Mouse (Mus musculus) liver, embryonic 11.5 days (tissue): ENCODE measurements at regions not wholly inside any gene's neighbourhood (a gene's known extent, or its start where the extent isn't known, plus 50 kb on each side); places are given as distances from the start of the nearest gene placed in this dataset.
A peak's percentile ranks its signal among the peaks of the same experiment; 100 is the strongest.

Source experiments
- ATAC-seq: fragments of 200-750 bp; cut with Nextera tagmentation; replicated peaks from 2 replicates; pipeline ENCODE4 v1.8.0; 2017; ENCODE audit warnings: moderate number of reproducible peaks, mild to moderate bottlenecking, moderate TSS enrichment, moderate library complexity; ENCODE audit not compliant: low FRiP score
- DNase-seq: peaks from one replicate; pipeline ENCODE4 v3.0.0-alpha.2; 2017; ENCODE audit warnings: low spot score
- H3K27ac ChIP-seq: fragments of 300-500 bp; sonication (generic); 2 replicates; pipeline ENCODE4 v1.5.1; 2014; ENCODE audit warnings: mild to moderate bottlenecking, low read depth, low read length, control low read depth
- H3K27me3 ChIP-seq: fragments of 300-500 bp; sonication (generic); replicated peaks from 2 replicates; pipeline ENCODE4 v1.6.1; 2014; ENCODE audit warnings: low read length, mixed read lengths; ENCODE audit not compliant: control insufficient read depth, insufficient read depth
- H3K36me3 ChIP-seq: fragments of 300-500 bp; sonication (generic); 2 replicates; pipeline ENCODE4 v1.6.1; 2014; ENCODE audit warnings: mild to moderate bottlenecking, low read length, moderate library complexity, mixed read lengths; ENCODE audit not compliant: control insufficient read depth, insufficient read depth
- H3K4me1 ChIP-seq: fragments of 300-500 bp; sonication (generic); replicated peaks from 2 replicates; pipeline ENCODE4 v1.6.1; 2014; ENCODE audit warnings: low read length, mixed read lengths; ENCODE audit not compliant: control insufficient read depth, insufficient read depth
- H3K4me2 ChIP-seq: fragments of 300-500 bp; sonication (generic); 2 replicates; pipeline ENCODE4 v1.6.1; 2014; ENCODE audit warnings: mild to moderate bottlenecking, control low read depth, moderate library complexity
- H3K4me3 ChIP-seq: fragments of 300-500 bp; sonication (generic); 2 replicates; pipeline ENCODE4 v1.5.1; 2014; ENCODE audit warnings: low read depth, low read length, control low read depth
- H3K9ac ChIP-seq: fragments of 300-500 bp; sonication (generic); 2 replicates; pipeline ENCODE4 v1.6.1; 2014; ENCODE audit warnings: low read depth, low read length, control low read depth
- H3K9me3 ChIP-seq: fragments of 300-500 bp; sonication (generic); 2 replicates; pipeline ENCODE4 v1.6.1; 2016; ENCODE audit warnings: low read length, inconsistent platforms, mixed read lengths; ENCODE audit not compliant: control insufficient read depth
- WGBS: fragments of 180-500 bp; shearing (Covaris S2); extraction: QIAGEN DNeasy Blood & Tissue Kit; methylation state at CpG from one replicate; pipeline ENCODE4 v1.1.7; 2014; 5-methylcytosine and 5-hydroxymethylcytosine counted together

GRCm38 (mm10) chr19:32904517-32904916 is 147.2 kb downstream of the Pten start:
- H3K4me1 ChIP-seq, result peaks cover 13% of the 10 kb centered on the region
- peaks cover 3% of the 10 kb centered on the region; the same call in 1 of the 2 replicates for H3K27me3 ChIP-seq
- no peaks in the 10 kb centered on the region for H3K9me3 ChIP-seq
- 42% methylated on average over 7 of the region's 7 CpGs for WGBS
- peak overlapping the region; percentile 7; the same call in 1 of the 2 replicates for H3K4me2 ChIP-seq
- H3K27ac ChIP-seq, result no peak overlapping the region
- H3K4me3 ChIP-seq, result no peak overlapping the region
- H3K9ac ChIP-seq, result no peak overlapping the region
- ATAC-seq (no peak; the same call in 1 of the 2 replicates), DNase-seq (no peak)
- H3K36me3 ChIP-seq, result no peaks in the 10 kb centered on the region

GRCm38 (mm10) chr19:32905901-32906431 is 148.7 kb downstream of the Pten start:
- H3K4me3 ChIP-seq, result no peak overlapping the region
- peaks cover 13% of the 10 kb centered on the region for H3K4me1 ChIP-seq
- peaks cover 3% of the 10 kb centered on the region; the same call in 1 of the 2 replicates for H3K27me3 ChIP-seq
- no peaks in the 10 kb centered on the region for H3K36me3 ChIP-seq
- H3K27ac ChIP-seq, result no peak overlapping the region
- DNase-seq (no peak), ATAC-seq (peak; percentile 61; the same call in 1 of the 2 replicates)
- WGBS, result 16% methylated on average over 8 of the region's 8 CpGs
- H3K4me2 ChIP-seq, result peak overlapping the region; percentile 36
- no peak overlapping the region for H3K9ac ChIP-seq
- H3K9me3 ChIP-seq, result no peaks in the 10 kb centered on the region

DNA sequence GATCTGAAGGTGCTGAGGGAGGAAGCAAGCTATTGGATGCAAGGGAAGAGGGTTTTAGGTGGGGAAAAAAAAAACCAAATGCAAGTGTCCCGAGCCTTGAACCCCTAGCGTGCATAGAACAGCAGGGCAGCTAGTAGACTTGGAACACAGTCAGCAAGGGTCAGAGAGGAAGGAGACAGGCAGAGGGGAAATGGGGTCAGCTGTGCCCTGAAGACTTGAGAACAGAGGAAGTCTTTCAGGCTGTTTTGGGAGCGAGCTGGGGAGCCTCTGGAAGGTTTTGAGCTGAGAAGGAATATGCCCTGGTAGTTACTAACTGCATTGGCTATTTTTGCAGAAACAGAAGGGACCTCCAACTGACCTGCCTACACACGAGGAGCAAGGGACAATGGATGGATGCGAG is 149.5 kb downstream of the Pten start:
- 56% methylated on average over 5 of the region's 5 CpGs for WGBS
- no peak for DNase-seq
- no peak overlapping the region for H3K4me2 ChIP-seq
- H3K4me1 ChIP-seq, result peaks cover 13% of the 10 kb centered on the region
- no peak overlapping the region for H3K4me3 ChIP-seq
- H3K36me3 ChIP-seq, result no peaks in the 10 kb centered on the region
- no peaks in the 10 kb centered on the region for H3K9me3 ChIP-seq
- no peak overlapping the region for H3K27ac ChIP-seq
- peaks cover 3% of the 10 kb centered on the region; the same call in 1 of the 2 replicates for H3K27me3 ChIP-seq
- no peak for ATAC-seq
- no peak overlapping the region for H3K9ac ChIP-seq

- ATAC-seq (no peak), DNase-seq (no peak)
- Histone ChIP-seq H3K9ac (no peak overlapping the region), H3K9me3 (no peaks in the 10 kb centered on the region), H3K27me3 (peaks cover 3% of the 10 kb centered on the region; the same call in 1 of the 2 replicates), H3K4me3 (no peak overlapping the region), H3K4me1 (peaks cover 6% of the 10 kb centered on the region), H3K4me2 (no peak overlapping the region), H3K36me3 (no peaks in the 10 kb centered on the region), H3K27ac (no peak overlapping the region)
- 73% methylated on average over 4 of the region's 4 CpGs for WGBS
These were observed 152.8 kb downstream of the Pten start for GRCm38 (mm10) chr19:32910050-32910462.

DNA sequence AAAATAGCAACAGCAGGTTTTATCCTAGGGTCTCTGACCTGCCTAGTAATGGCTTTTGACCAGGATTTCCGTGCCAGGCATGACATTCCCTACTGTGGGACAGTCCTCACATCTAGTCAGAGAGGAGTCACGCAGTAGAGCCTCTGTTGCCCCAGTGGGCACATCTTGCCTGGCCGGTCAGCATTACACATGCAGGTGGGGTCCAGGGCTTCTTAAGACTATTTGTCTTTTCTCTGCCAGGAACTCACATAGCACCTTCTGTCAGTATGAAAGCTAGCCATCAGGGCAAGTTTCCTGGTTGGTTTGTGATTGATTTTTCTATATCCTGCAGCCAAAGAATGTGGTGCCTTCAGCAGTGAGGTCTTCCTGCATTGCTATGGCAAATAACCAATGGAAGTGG is 155.0 kb downstream of the Pten start:
- no peak overlapping the region for H3K4me3 ChIP-seq
- no peaks in the 10 kb centered on the region for H3K4me1 ChIP-seq
- H3K9ac ChIP-seq, result no peak overlapping the region
- WGBS, result 84% methylated on average over 3 of the region's 3 CpGs
- no peak overlapping the region for H3K4me2 ChIP-seq
- H3K27ac ChIP-seq, result no peak overlapping the region
- no peak for ATAC-seq
- H3K9me3 ChIP-seq, result no peaks in the 10 kb centered on the region
- DNase-seq, result no peak
- H3K27me3 ChIP-seq, result peaks cover 3% of the 10 kb centered on the region; the same call in 1 of the 2 replicates
- no peaks in the 10 kb centered on the region for H3K36me3 ChIP-seq

GRCm38 (mm10) chr19:32916507-32917280 is 159.4 kb downstream of the Pten start:
- ATAC-seq (no peak), DNase-seq (no peak)
- Histone ChIP-seq H3K27me3 (no peaks in the 10 kb centered on the region), H3K4me2 (no peak overlapping the region), H3K9ac (no peak overlapping the region), H3K4me1 (no peaks in the 10 kb centered on the region), H3K27ac (no peak overlapping the region), H3K9me3 (no peaks in the 10 kb centered on the region), H3K4me3 (no peak overlapping the region), H3K36me3 (no peaks in the 10 kb centered on the region)
- 76% methylated on average over 8 of the region's 8 CpGs for WGBS

GRCm38 (mm10) chr19:32921021-32921420 is 163.7 kb downstream of the Pten start:
- ATAC-seq (no peak), DNase-seq (no peak)
- H3K4me2 ChIP-seq, result no peak overlapping the region
- WGBS, result 81% methylated on average over 3 of the region's 3 CpGs
- H3K4me3 ChIP-seq, result no peak overlapping the region
- no peaks in the 10 kb centered on the region for H3K4me1 ChIP-seq
- no peaks in the 10 kb centered on the region for H3K36me3 ChIP-seq
- no peak overlapping the region for H3K27ac ChIP-seq
- no peaks in the 10 kb centered on the region for H3K27me3 ChIP-seq
- no peaks in the 10 kb centered on the region for H3K9me3 ChIP-seq
- H3K9ac ChIP-seq, result no peak overlapping the region

GRCm38 (mm10) chr19:32923911-32924310 is 166.6 kb downstream of the Pten start:
- Histone ChIP-seq H3K4me2 (no peak overlapping the region), H3K27me3 (no peaks in the 10 kb centered on the region), H3K27ac (no peak overlapping the region), H3K9me3 (no peaks in the 10 kb centered on the region), H3K4me3 (no peak overlapping the region), H3K4me1 (no peaks in the 10 kb centered on the region), H3K9ac (no peak overlapping the region), H3K36me3 (no peaks in the 10 kb centered on the region)
- ATAC-seq (no peak), DNase-seq (no peak)
- 79% methylated on average over 3 of the region's 3 CpGs for WGBS
